Mouse (Mus musculus) myocyte (in vitro differentiated cells): Measurements from ENCODE around the gene Sult6b2.

ENCODE experiments used
- CEBPB ChIP-seq: IDR thresholded peaks from 2 replicates; pipeline ENCODE4 v1.6.1; 2011; ENCODE audit warnings: mild to moderate bottlenecking, moderate library complexity; ENCODE audit not compliant: poor library complexity, insufficient read depth, severe bottlenecking
- MYOG ChIP-seq, 3 experiments: IDR thresholded peaks; one replicate each; pipeline ENCODE4 v1.6.1; 2011; ENCODE audit warnings: control low read depth in 2 of 3, low read depth in 2 of 3, mild to moderate bottlenecking in 2 of 3; ENCODE audit not compliant: insufficient read length in 2 of 3, control insufficient read depth in 1 of 3, insufficient read depth in 1 of 3
- POLR2A ChIP-seq: IDR thresholded peaks from one replicate; pipeline ENCODE4 v1.6.1; 2011; ENCODE audit warnings: low read depth, mild to moderate bottlenecking, control low read depth, moderate library complexity; ENCODE audit not compliant: insufficient read length
- POLR2AphosphoS2 ChIP-seq: IDR thresholded peaks from one replicate; pipeline ENCODE4 v1.6.1; 2011; ENCODE audit warnings: low read depth, control low read depth; ENCODE audit not compliant: insufficient read length
- REST ChIP-seq: IDR thresholded peaks from one replicate; pipeline ENCODE4 v1.6.1; 2011; ENCODE audit warnings: mild to moderate bottlenecking, control low read depth, moderate library complexity; ENCODE audit not compliant: insufficient read depth, insufficient read length
- USF1 ChIP-seq: IDR thresholded peaks from one replicate; pipeline ENCODE4 v1.6.1; 2011; ENCODE audit warnings: low read depth, mild to moderate bottlenecking, control low read depth, moderate library complexity

DNA sequence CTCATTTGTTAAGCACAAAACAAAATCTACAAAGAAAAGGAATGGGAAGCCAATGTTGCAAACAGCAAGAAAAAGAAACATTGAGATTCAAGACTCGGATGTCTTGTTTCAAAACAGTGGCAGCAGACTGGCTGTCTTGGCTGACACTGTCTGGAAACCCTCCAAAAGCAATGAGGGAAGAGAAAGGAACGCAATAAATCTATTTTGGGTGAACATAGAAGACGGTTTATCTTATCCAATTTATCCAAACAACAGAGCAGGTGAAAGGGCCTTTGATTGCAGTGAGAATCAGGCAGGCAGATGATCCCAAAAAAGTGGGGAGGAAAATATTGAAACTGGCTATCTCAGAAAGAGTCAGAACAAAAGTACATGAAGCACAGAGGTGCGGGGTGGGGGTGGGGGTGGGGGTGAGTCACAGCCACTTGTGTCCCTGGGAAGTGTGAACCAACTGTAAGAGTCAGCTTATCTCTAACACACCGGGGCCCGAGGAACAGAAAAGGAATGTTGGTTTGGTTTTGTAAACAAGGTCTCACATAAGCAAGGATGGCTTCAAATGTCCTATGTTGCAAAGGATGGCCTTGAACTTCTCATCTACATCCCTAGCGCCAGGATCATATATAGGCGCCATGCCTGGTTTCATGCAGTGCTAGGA lies 56.1 kb downstream of the Sult6b2 start:
- no peak for TF ChIP-seq CEBPB
- TF ChIP-seq POLR2A = no peak
- TF ChIP-seq USF1 = no peak
- TF ChIP-seq POLR2AphosphoS2 = no peak
- no peak for TF ChIP-seq MYOG (IDR thresholded peaks at IDR 0.05; ENCODE audit: control insufficient read depth in 1 of 3, insufficient read depth in 1 of 3, insufficient read length in 2 of 3, low read depth in 2 of 3)
- TF ChIP-seq REST = no peak
